Mouse (Mus musculus) thymus, adult 18-20 months (tissue): ENCODE measurements around the gene Cmc4.

ENCODE experiments used
- DNase-seq, 2 experiments: peaks; one replicate each; pipeline ENCODE4 v3.0.0; 2022; ENCODE audit warnings: mixed read lengths in 2 of 2

The Cmc4 gene

DNA sequence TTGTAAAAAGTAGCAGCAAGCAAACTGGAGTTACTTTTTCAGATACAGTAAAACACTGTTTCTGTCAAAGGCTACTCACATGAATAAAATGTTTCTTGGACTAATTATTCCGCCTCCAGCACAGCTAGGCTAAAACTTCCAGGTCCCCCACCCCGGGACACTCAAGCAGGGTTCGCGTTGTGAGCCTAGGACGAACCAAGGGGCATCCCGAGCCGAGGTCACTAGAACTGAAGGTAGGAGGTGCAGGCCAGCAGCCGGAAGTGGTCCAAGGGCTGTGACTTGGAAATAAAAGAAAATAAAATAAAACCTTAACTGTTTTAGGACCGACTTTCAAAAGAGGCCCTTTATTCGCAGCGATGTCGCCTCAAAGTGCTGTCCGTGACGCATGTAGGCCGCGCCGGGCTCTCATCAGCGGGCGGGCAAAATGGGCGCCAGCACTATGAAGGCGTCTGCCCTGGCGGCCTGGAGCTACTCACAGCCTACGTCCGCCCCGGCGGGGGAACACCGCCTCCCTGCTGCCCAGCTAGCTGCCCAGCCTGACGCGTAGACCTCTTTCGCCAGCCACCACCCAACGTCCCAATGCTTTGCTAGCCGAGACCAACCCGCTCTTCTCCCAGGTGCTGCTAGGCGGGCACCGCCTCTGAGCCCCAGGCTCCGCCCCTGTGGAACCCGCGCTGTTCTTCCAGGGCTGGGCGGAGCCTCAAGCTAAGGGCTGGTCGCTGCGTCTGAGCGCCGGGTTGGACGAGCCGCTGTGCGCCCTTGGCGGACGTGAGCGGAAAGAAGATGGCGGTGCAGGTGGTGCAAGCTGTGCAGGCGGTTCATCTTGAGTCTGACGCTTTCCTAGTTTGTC lies at the start of gene Cmc4, which contains the start of the genes Mtcp1 and Brcc3:
TSS of gene Cmc4 (minus strand) at position 649 of the 850 bp plus-strand sequence.
TSS of gene Mtcp1 (minus strand) at position 653 of the 850 bp plus-strand sequence.
TSS of gene Brcc3 (plus strand) at position 693 of the 850 bp plus-strand sequence.
- DNase-seq: peak; percentile 78 to 85

DNA sequence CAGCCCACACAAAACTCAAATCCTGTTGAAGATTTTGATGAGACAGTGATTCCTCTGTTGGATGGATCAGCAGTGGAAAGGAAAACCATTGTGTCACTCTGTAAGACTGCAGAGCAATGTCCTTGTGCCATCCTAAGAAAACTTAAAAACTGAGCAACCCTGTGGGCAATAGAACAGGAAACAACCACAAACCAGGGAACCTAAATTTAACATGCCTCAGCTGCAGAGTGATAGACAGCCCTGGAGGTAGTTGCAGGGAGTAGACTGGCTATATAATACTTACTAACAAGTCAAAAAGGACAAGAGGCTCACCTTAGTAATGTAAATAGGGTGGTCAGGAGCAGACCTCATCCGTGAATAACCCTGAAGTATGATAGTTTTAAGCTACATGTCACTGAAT lies 38.2 kb upstream of the Cmc4 start:
- no peak for DNase-seq

DNA sequence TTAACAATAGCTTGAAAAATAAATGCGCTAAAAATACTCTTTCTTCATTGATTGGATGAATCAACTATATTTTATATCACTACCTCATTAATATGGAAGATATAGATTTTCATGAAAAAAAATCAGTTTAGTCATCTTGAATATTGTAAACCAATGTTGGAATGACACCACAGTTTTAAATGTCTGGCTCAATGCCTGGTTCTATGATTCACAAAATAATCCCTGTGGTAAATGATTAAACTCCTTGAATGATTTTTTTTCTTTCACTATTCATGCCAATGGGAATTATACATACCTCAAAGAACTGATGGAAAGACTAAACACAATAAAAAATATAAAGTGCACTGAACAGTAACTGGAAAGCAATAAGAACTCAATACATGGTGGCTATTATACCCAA lies 6.7 kb downstream of the Cmc4 start:
- no peak for DNase-seq

DNA sequence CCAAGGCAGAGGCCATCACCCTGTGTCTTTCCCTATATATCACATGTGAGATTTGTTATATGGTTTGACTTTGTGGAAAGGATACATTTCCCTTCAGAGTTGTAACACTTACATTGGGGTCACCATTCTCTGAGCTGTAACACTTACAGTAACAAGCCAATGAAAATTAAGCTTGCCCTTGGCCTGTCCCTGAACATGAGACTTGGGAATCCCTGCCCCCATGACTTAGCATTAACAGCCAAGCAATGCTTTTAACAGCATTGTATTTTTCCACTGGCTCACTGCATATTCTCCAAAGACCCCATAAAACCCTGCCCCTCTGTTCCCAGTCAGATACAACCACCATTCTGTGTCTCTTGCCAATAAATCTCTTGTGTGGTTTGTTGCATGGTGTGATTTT lies 13.0 kb downstream of the Cmc4 start:
- no peak for DNase-seq

DNA sequence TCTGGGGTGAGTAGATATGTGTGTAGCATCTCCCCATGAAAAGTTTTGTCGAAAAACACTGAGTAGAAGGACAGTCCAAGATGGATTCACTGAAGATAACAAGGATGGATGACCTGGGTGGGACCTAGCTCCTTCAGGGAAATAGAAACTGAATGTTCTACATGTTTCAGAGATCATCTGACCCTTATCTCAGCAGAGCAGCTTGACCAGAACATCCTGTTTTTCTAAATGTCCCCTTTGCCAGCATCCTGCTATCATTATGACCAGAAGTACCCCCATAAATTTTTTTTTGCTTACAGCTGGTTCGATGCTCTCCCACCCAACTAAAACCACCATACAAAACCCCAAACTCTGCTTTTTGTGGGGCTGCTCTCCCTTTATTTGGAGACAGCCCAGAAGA lies 13.7 kb downstream of the Cmc4 start:
- DNase-seq: no peak

DNA sequence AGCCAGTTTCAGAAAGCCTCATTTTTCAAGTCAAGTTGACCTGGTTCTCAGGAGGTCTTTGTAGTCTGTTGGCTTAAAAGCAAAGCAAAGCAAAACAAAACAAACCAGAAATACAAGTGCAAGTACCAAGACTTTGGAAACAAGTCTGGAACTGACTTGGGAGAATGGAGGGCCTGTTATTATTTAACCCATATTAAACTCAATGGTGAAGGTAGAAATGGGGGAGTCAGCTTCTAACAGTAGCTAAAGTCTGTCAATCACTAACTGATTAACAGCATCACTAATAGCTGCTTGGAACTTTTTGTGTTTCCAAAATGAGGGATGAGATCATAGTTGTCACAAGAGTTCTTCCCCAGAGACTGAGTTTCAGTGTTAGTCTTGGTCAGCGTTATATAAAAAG lies 16.9 kb downstream of the Cmc4 start:
- no peak for DNase-seq

DNA sequence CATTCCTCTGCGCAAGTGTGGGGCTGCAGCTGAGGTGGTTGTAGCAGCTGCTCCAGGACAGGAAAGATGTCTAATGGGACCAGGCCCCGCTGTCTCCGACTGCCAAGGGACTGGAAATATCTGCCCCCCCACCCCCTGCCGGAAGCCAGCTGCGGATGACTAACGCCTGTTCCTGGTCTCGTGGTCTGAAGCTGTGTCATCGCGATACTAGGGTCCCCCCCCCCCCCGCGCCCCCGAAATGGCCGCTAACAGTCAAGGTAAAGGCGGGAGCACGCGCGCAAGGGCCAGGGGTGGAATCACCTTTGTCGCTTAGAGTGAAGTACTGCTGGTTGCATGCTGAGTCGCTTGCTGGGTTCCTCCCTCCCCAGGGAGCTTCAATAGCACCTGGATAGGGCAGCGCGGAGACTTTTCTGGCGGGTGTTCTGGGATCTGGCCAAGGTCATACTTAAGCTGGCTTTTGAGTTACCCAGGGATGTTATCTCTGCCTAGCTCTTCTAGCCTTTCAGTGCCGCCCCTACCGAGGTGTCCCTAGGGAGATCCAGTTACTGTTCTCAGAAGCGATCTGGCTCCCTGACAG lies 34.1 kb downstream of the Cmc4 start, which contains the start of the genes Fundc2 and F8:
TSS of gene Fundc2 (plus strand) at position 205 of the 577 bp plus-strand sequence.
TSS of gene F8 (minus strand) at position 421 of the 577 bp plus-strand sequence.
- DNase-seq: peak; percentile 36 to 58

DNA sequence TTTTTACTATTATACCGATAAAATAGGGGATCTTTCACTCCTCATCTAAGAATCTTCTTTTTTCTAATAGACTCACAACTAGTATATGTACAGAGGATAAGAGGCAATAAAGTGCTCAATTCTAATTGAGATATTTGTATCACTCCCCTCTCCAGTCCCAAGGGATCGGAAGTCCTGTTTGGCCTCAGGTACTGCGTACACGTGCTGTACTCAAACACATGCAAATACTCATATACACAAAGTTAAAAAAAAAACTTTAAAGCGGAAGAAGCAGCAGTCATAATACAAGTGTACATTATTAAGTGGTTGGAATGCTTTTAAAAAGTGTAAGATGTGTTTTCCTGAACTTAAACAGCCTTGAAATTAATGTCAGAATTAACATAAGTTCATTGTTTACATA lies 34.7 kb downstream of the Cmc4 start:
- DNase-seq: no peak

DNA sequence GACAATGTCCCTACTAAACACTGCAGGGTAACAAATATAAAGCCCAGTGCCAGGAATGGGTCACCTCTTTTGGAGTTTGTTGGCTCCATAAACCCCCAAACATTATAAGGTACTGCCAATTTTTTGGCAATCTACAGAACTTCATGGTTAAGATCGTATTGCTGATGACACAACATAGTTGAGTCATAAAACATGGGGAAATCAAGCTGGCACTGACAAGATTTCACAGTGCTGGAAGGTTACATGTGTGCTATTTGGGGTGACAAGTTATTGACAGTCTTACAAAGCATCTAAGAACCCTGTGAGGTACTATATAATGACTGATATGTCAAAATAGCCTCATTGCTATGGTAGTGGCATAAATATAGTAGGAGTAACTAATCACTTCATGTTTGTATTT lies 35.2 kb downstream of the Cmc4 start:
- no peak for DNase-seq

DNA sequence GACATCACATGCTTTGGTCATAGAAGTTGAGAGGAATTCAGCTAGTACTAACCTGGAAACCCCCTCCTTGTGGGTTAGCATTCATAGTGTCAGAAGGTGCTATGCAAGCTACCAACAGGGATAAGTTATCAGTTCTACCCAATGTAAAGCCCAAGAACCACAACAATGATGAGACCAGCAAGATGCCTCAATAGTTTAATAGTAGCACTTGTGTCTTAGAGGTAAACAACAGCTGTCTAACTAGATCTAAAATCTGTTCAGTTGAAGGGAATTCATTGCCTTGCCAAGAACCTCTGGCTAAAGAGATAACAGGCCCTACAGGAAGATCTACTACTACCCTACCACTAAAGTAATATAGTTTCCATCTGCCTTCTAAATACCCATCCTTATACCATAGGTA lies 39.6 kb downstream of the Cmc4 start:
- DNase-seq: no peak

DNA sequence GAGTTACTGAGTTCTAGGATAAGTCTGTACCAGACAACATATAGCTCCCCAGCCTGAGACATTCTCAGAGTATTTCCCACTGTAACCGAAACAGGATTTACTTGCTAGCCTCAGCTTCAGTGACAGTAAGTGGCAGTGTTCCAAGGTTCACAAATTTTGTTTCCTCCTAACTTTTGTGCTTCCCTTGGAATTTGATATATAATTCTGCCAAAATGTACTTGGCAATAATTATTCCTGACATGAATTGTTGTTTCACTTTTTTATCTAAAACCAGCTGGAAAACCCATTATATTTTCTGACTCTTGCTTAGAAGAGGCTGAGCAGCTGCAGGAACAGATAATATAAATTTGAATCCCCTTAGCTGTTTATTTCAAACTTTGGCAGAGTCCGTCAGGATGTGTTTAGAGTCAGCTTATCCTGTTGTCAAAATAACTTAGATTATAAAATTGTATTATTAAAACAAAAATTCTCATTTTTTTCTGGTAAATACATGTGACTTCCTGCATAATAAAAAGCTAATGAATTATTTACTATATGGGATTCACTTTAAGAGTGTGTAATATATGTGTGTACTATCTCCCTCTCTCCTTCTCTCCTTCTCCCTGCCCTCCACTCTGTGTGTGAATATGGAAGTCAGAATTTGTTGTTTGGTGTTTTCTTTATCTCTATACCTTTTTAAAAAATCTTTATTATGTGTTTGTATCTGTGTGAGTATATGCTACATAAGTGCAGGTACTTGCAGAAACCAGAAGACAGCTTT lies 43.5 kb downstream of the Cmc4 start:
- no peak for DNase-seq

DNA sequence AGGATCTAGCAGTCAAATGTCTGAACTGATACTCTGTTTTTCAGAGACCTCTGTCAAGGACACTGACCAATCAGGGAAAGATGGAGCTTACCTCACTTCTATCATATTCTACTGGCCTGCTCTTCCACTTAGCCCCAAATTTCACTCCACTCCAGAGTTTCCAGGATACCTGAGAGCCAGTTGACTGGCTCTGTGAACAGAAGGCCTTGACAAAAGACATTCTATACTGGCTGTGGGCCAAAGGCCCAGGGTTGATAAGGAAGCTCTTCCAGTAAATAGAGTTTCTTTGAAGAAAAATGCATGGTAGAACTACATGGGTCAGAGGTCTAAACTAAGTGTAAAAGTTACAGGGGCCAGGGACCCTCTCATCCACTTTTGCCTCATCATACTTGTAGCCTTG lies 46.2 kb downstream of the Cmc4 start:
- DNase-seq: no peak
